Mouse (Mus musculus) testis, adult 10 weeks (tissue): ENCODE data around the gene Sp8. TPM values are rescaled to one million over a fixed set of nuclear protein-coding genes. Genes with fewer than 3 reads are reported as not detected.

Experiments
- polyA plus RNA-seq: library from polyadenylated mRNA; stranded (reverse); fragments of 350-450 nt; fragmentation: Illumina TruSeq; extraction: RNeasy Lipid Tissue Mini Kit (QIAGEN cat#74804); gene quantifications from one replicate; pipeline ENCODE4 v1.2.3, GENCODE M21; 2014; ENCODE audit warnings: low read depth, low replicate concordance

Gene Sp8
- not detected for polyA plus RNA-seq

GRCm38 (mm10) chr12:118846221-118846620 is at the start of gene Sp8:
Gene Sp8 (plus strand): TSS chr12:118846329.

Other genes with a start within 250 kb of the Sp8 start
- 0.48 TPM for gene Abcb5, start 120.1 kb downstream of the Sp8 start, polyA plus RNA-seq